Mouse (Mus musculus): Measurements from ENCODE around the gene Tmed3. TPM values are rescaled to one million over a fixed set of nuclear protein-coding genes. Genes with fewer than 3 reads are reported as not detected.

Gene Tmed3
- total and polyA plus RNA-seq, 3 experiments: 24.1 to 40.5 (median 26.4) TPM

GRCm38 (mm10) chr9:89687503-89688226, 17.2 kb downstream of the Tmed3 start:
- Histone ChIP-seq H3K27ac (no peak overlapping the region), H3K27me3 (ENCODE audit: control insufficient read depth, insufficient read depth, low read length) (peaks cover under 1% of the 10 kb centered on the region; the same call in 1 of the 2 replicates), H3K4me3 (no peak overlapping the region), H3K4me1 (ENCODE audit: control insufficient read depth, insufficient read depth, low read length) (no peaks in the 10 kb centered on the region), H3K79me2 (replicated peaks; ENCODE audit: control insufficient read depth, insufficient read depth, low read length) (no peaks in the 10 kb centered on the region), H3K9ac (ENCODE audit: low read depth, low read length) (no peak overlapping the region), H3K36me3 (ENCODE audit: control insufficient read depth, insufficient read depth, low read length) (no peaks in the 10 kb centered on the region)
- intact Hi-C loops (cut with DNase I): no loop called here
- DNase-seq: no peak
- TF ChIP-seq CTCF (IDR thresholded peaks at IDR 0.05) (peak; percentile 67), EP300 (IDR thresholded peaks at IDR 0.05; ENCODE audit: insufficient read depth, low read depth, low read length) (no peak)
- 58% methylated on average over 10 of the region's 10 CpGs for WGBS

GRCm38 (mm10) chr9:89686262-89686661, 18.6 kb downstream of the Tmed3 start:
- no peak overlapping the region for H3K9ac ChIP-seq (ENCODE audit: low read depth, low read length)
- H3K79me2 ChIP-seq (replicated peaks; ENCODE audit: control insufficient read depth, insufficient read depth, low read length): no peaks in the 10 kb centered on the region
- 59% methylated on average over 2 of the region's 2 CpGs for WGBS
- intact Hi-C loops (cut with DNase I): no loop called here
- TF ChIP-seq EP300 (IDR thresholded peaks at IDR 0.05; ENCODE audit: insufficient read depth, low read depth, low read length): no peak
- TF ChIP-seq CTCF (IDR thresholded peaks at IDR 0.05): peak; percentile 14
- H3K36me3 ChIP-seq (ENCODE audit: control insufficient read depth, insufficient read depth, low read length): no peaks in the 10 kb centered on the region
- H3K4me3 ChIP-seq: no peak overlapping the region
- DNase-seq: no peak
- no peak overlapping the region for H3K27ac ChIP-seq
- H3K4me1 ChIP-seq (ENCODE audit: control insufficient read depth, insufficient read depth, low read length): no peaks in the 10 kb centered on the region
- H3K27me3 ChIP-seq (ENCODE audit: control insufficient read depth, insufficient read depth, low read length): peaks cover 2% of the 10 kb centered on the region; the same call in 1 of the 2 replicates

DNA sequence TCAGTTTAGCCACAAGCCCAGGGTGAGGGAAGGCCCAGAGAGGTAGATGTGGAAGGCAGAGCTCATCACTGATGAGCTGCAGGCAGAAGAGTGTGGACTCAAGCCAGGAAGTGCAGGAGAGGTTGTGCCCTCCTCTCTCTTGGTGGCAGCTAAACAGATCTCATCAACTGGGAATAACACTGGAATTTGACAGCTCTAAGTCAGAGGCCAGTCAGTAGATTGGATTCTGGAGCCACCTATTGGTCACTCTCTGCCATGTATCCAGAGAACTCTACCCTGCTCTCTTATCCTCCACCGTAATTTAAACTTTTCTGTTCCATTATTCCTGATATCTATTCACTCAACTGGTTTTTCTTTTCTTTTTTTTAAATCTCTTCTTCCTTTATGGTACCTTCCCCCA, 25.9 kb downstream of the Tmed3 start:
- TF ChIP-seq EP300 (IDR thresholded peaks at IDR 0.05; ENCODE audit: insufficient read depth, low read depth, low read length) (no peak), CTCF (IDR thresholded peaks at IDR 0.05) (peak; percentile 68)
- DNase-seq: no peak
- no peak overlapping the region for H3K9ac ChIP-seq (ENCODE audit: low read depth, low read length)
- H3K36me3 ChIP-seq (ENCODE audit: control insufficient read depth, insufficient read depth, low read length): no peaks in the 10 kb centered on the region
- H3K4me3 ChIP-seq: no peak overlapping the region
- H3K4me1 ChIP-seq (ENCODE audit: control insufficient read depth, insufficient read depth, low read length): no peaks in the 10 kb centered on the region
- H3K27ac ChIP-seq: no peak overlapping the region
- 52% methylated on average over 1 of the region's 1 CpGs for WGBS
- H3K79me2 ChIP-seq (replicated peaks; ENCODE audit: control insufficient read depth, insufficient read depth, low read length): no peaks in the 10 kb centered on the region
- intact Hi-C loops (cut with DNase I): loop anchor here (10.0 kb wide), 1 partner anchor 454 kb away; no protein-coding TSS in a partner anchor
- peaks cover 2% of the 10 kb centered on the region; the same call in 1 of the 2 replicates for H3K27me3 ChIP-seq (ENCODE audit: control insufficient read depth, insufficient read depth, low read length)

DNA sequence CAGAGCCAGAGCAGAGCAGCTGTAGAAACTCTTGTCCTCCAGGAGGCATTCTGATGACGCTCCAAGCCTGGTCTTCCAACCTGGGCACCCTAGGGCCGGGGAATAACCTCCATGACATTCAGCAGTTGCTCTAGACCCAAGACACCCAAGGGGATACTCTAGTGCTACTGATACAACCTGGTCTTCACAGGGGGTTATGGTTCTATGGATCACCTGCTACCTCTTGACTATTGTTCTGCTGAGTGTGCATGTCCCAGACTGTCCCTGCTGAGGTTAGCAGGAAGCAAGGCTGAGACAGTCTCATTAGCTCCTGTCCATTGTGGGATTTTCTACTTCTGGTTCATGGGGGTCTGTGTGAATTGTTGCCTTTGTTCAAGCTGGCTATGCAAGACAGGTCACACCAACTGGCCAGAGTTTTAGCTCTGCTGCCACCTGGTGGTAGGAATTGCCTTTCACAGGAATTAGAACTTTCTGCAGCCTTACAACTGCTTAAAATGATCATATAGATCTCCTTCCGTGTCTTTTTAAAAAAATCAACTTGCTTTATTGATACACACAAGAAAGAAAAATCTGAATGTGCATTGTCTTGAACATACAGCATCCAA, 30.8 kb downstream of the Tmed3 start:
- H3K79me2 ChIP-seq (replicated peaks; ENCODE audit: control insufficient read depth, insufficient read depth, low read length): no peaks in the 10 kb centered on the region
- H3K27me3 ChIP-seq (ENCODE audit: control insufficient read depth, insufficient read depth, low read length): no peaks in the 10 kb centered on the region
- H3K27ac ChIP-seq: no peak overlapping the region
- H3K9ac ChIP-seq (ENCODE audit: low read depth, low read length): no peak overlapping the region
- intact Hi-C loops (cut with DNase I): loop anchor here (10.0 kb wide), 1 partner anchor 449 kb away; no protein-coding TSS in a partner anchor
- WGBS: 45% methylated on average over 3 of the region's 3 CpGs
- peak; percentile 91 for TF ChIP-seq CTCF (IDR thresholded peaks at IDR 0.05)
- TF ChIP-seq POLR2A (IDR thresholded peaks at IDR 0.05; ENCODE audit: insufficient read depth, low read depth, low read length): no peak
- no peak for TF ChIP-seq EP300 (IDR thresholded peaks at IDR 0.05; ENCODE audit: insufficient read depth, low read depth, low read length)
- H3K36me3 ChIP-seq (ENCODE audit: control insufficient read depth, insufficient read depth, low read length): no peaks in the 10 kb centered on the region
- H3K4me3 ChIP-seq: no peak overlapping the region
- DNase-seq: peak; percentile 45 to 70
- no peaks in the 10 kb centered on the region for H3K4me1 ChIP-seq (ENCODE audit: control insufficient read depth, insufficient read depth, low read length)

GRCm38 (mm10) chr9:89673402-89673801, 31.5 kb downstream of the Tmed3 start:
- 77% methylated on average over 1 of the region's 1 CpGs for WGBS
- Histone ChIP-seq H3K36me3 (ENCODE audit: control insufficient read depth, insufficient read depth, low read length) (no peaks in the 10 kb centered on the region), H3K4me3 (no peak overlapping the region), H3K4me1 (ENCODE audit: control insufficient read depth, insufficient read depth, low read length) (no peaks in the 10 kb centered on the region), H3K9ac (ENCODE audit: low read depth, low read length) (no peak overlapping the region), H3K79me2 (replicated peaks; ENCODE audit: control insufficient read depth, insufficient read depth, low read length) (no peaks in the 10 kb centered on the region), H3K27ac (no peak overlapping the region), H3K27me3 (ENCODE audit: control insufficient read depth, insufficient read depth, low read length) (no peaks in the 10 kb centered on the region)
- intact Hi-C loops (cut with DNase I): loop anchor here (10.0 kb wide), 1 partner anchor 449 kb away; no protein-coding TSS in a partner anchor
- no peak for DNase-seq
- TF ChIP-seq POLR2A (IDR thresholded peaks at IDR 0.05; ENCODE audit: insufficient read depth, low read depth, low read length) (no peak), EP300 (IDR thresholded peaks at IDR 0.05; ENCODE audit: insufficient read depth, low read depth, low read length) (no peak), CTCF (IDR thresholded peaks at IDR 0.05) (no peak)

- Histone ChIP-seq H3K27ac (no peak overlapping the region), H3K4me3 (no peak overlapping the region), H3K9ac (ENCODE audit: low read depth, low read length) (no peak overlapping the region), H3K79me2 (replicated peaks; ENCODE audit: control insufficient read depth, insufficient read depth, low read length) (no peaks in the 10 kb centered on the region), H3K4me1 (ENCODE audit: control insufficient read depth, insufficient read depth, low read length) (no peaks in the 10 kb centered on the region), H3K27me3 (ENCODE audit: control insufficient read depth, insufficient read depth, low read length) (no peaks in the 10 kb centered on the region), H3K36me3 (ENCODE audit: control insufficient read depth, insufficient read depth, low read length) (no peaks in the 10 kb centered on the region)
- 52% methylated on average over 4 of the region's 4 CpGs for WGBS
- intact Hi-C loops (cut with DNase I): loop anchor here (10.0 kb wide), 1 partner anchor 445 kb away; no protein-coding TSS in a partner anchor
- TF ChIP-seq POLR2A (IDR thresholded peaks at IDR 0.05; ENCODE audit: insufficient read depth, low read depth, low read length): no peak
- no peak for TF ChIP-seq CTCF (IDR thresholded peaks at IDR 0.05)
- TF ChIP-seq EP300 (IDR thresholded peaks at IDR 0.05; ENCODE audit: insufficient read depth, low read depth, low read length): no peak
- DNase-seq: no peak
Measured at GRCm38 (mm10) chr9:89669878-89670277, 35.0 kb downstream of the Tmed3 start.

Data from heart, adult 2 months (tissue).